Mouse (Mus musculus): ENCODE data around the gene Tnfrsf17. TPM values are rescaled to one million over a fixed set of nuclear protein-coding genes. Genes with fewer than 3 reads are reported as not detected.
"Not testable (repeated sequence)": the region's sequence is repeated elsewhere in the genome, so short reads cannot be mapped to it uniquely, and the experiment has no call there.

Tnfrsf17 gene
- polyA plus RNA-seq, 1 experiment from 2014 or later: 0.19 TPM

DNA sequence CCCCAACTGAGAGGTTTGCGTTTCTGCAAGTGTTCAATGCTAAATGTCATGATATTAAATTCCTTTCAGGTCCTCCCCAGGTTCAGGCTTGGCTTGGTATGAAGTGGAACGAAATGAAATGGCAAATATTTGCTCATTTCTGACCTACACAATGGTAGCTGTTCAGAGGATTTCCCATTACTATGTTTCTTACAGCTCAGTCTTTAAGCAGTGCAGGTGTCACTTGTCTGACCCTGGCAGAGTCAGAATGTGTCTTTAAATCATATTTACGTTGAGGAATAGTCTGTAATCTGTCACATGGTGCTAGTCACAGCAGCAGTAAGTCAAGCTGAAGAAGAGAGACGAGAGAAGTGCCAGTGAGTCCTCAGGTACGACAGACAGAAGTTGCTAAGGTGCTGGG is 45.6 kb downstream of the Tnfrsf17 start:
- Histone ChIP-seq H3K4me2 (no peak overlapping the region), H3K4me1 (no peaks in the 10 kb centered on the region), H3K27me3 (replicated peaks) (no peaks in the 10 kb centered on the region), H3K9ac (replicated peaks) (no peak overlapping the region), H3K4me3 (replicated peaks) (no peak overlapping the region), H3K9me3 (replicated peaks) (no peaks in the 10 kb centered on the region), H3K36me3 (no peaks in the 10 kb centered on the region; the same call in 1 of the 2 replicates), H3K27ac (replicated peaks) (no peak overlapping the region)
- ATAC-seq (ENCODE audit: low FRiP score): no peak
- WGBS: 82% methylated on average over 5 of the region's 5 CpGs

DNA sequence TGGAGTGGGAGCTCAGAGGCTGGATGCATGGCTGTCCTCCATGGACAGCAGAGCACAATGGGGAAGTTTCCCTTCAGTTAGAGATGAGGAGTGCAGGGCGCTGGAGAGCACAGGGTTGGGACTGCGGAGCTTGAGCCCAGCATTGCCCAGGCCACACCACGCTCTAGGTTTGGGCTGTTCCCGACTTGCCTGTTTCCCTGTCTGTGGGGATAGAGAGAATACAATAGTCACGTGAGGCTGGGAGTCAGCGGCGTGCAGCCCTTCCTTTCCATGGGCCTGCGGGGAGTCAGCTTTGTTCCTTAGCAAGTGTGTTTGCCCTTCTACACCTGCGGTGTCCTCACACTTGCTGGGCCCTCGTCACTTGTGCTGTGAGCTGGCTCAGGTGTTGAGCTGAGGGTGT is 46.3 kb downstream of the Tnfrsf17 start:
- no peak overlapping the region for H3K4me2 ChIP-seq
- no peaks in the 10 kb centered on the region for H3K9me3 ChIP-seq (replicated peaks)
- ATAC-seq (ENCODE audit: low FRiP score): no peak
- 29% methylated on average over 10 of the region's 10 CpGs for WGBS
- H3K4me1 ChIP-seq: no peaks in the 10 kb centered on the region
- no peak overlapping the region for H3K4me3 ChIP-seq (replicated peaks)
- H3K36me3 ChIP-seq: peaks cover 2% of the 10 kb centered on the region; the same call in 1 of the 2 replicates
- H3K27ac ChIP-seq (replicated peaks): no peak overlapping the region
- H3K27me3 ChIP-seq (replicated peaks): no peaks in the 10 kb centered on the region
- H3K9ac ChIP-seq (replicated peaks): no peak overlapping the region

DNA sequence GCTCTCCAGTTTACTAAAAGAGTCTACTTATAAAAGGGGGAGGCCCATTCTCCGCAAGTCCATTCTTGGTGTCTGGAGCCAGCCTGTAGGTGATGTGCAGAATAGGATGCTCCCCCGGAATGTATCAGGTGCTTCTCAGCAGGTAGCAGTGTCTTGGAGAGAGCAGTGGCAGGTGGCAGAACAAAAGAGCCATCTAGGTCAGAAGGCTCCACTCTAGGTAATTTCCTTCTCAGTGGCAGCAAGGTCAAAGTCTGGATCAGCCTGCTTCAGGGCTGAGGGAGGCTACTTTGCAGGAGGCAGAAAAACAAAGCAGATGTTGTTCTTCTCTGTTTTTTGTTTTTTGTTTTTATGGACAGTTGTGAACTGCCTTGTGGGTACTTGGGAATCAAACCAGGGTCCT is 47.0 kb downstream of the Tnfrsf17 start:
- not testable (repeated sequence) for H3K36me3 ChIP-seq; ATAC-seq (ENCODE audit: low FRiP score); H3K4me3 ChIP-seq (replicated peaks); H3K27ac ChIP-seq (replicated peaks); H3K4me2 ChIP-seq; H3K9ac ChIP-seq (replicated peaks); H3K27me3 ChIP-seq (replicated peaks); H3K9me3 ChIP-seq (replicated peaks); H3K4me1 ChIP-seq
- 85% methylated on average over 2 of the region's 2 CpGs for whole genome bisulfite sequencing

DNA sequence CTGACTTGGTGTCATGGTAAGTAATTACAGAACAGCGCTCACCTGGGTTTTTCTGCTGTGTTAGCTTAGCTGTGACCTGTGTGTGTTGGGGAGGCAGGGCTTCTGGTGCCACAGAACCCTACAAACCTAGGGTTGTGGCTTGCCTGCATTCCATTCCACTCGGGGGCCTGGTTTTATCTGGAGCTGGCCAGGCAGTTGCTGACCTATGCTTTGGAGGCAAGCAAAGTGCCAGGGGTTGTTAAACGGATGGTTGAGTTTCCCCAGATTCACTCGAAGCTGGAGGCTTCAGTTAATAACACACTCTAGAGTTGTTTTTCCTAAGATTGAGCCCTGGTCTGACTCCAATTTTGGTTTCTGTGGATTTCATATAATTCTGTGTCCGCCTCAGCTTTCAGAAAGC is 52.0 kb downstream of the Tnfrsf17 start:
- H3K4me3 ChIP-seq (replicated peaks): no peak overlapping the region
- H3K36me3 ChIP-seq: 0 out of 2 replicates have a peak, but pooled peaks cover 2% of the 10 kb centered on the region
- H3K27me3 ChIP-seq (replicated peaks): no peaks in the 10 kb centered on the region
- H3K9me3 ChIP-seq (replicated peaks): no peaks in the 10 kb centered on the region
- no peak overlapping the region for H3K9ac ChIP-seq (replicated peaks)
- ATAC-seq (ENCODE audit: low FRiP score): no peak
- WGBS: 79% methylated on average over 5 of the region's 5 CpGs
- H3K4me2 ChIP-seq: no peak overlapping the region
- no peak overlapping the region for H3K27ac ChIP-seq (replicated peaks)
- H3K4me1 ChIP-seq: peaks cover 20% of the 10 kb centered on the region

DNA sequence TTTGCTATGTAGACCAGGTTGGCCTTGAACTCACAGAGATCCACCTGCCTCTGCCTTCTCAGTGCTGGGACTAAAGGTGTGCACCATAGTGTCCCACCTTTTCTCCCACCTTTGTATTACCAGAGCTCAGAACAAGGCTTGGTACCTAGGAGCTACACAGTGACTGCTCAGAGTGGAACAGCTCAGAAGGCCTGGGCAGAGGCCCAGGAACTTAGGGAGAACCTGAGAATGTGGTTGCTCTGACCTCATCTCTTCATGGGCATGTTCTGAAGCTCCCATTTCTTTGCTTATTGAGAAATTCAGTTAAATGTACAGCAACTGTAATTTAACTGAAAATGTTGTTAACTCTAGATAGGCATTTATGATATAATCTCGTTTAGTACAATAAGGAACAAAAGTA is 53.2 kb downstream of the Tnfrsf17 start:
- Histone ChIP-seq H3K4me1 (peaks cover 25% of the 10 kb centered on the region), H3K27me3 (replicated peaks) (no peaks in the 10 kb centered on the region), H3K4me2 (no peak overlapping the region), H3K36me3 (0 out of 2 replicates have a peak, but pooled peaks cover 2% of the 10 kb centered on the region), H3K4me3 (replicated peaks) (no peak overlapping the region), H3K27ac (replicated peaks) (no peak overlapping the region), H3K9ac (replicated peaks) (no peak overlapping the region), H3K9me3 (replicated peaks) (no peaks in the 10 kb centered on the region)
- ATAC-seq (ENCODE audit: low FRiP score): no peak
- 69% methylated on average over 1 of the region's 1 CpGs for WGBS

DNA sequence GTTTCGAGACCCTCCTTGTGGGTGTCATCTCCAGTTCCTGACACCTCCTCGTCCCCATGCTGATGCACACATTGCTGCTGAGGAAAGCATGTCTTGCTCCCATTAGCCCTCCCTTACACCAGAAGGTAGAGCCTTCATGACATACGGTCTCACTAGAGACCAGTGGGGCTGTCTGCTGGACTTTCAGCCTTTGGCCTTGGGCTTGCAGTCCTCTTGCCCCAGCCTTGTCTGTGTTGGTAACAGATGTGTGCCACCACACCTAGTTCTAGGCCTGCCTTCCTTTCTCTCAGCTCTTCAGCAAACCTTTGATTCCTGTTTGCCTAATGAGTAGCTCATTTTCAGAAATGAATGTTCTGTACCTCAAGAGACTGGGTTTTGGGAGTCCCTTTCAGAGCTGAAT is 54.8 kb downstream of the Tnfrsf17 start:
- H3K4me2 ChIP-seq: no peak overlapping the region
- H3K27ac ChIP-seq (replicated peaks): no peak overlapping the region
- no peaks in the 10 kb centered on the region for H3K9me3 ChIP-seq (replicated peaks)
- 88% methylated on average over 3 of the region's 3 CpGs for WGBS
- 0 out of 2 replicates have a peak, but pooled peaks cover 2% of the 10 kb centered on the region for H3K36me3 ChIP-seq
- H3K4me1 ChIP-seq: peaks cover 25% of the 10 kb centered on the region
- ATAC-seq (ENCODE audit: low FRiP score): no peak
- no peaks in the 10 kb centered on the region for H3K27me3 ChIP-seq (replicated peaks)
- H3K4me3 ChIP-seq (replicated peaks): no peak overlapping the region
- no peak overlapping the region for H3K9ac ChIP-seq (replicated peaks)

DNA sequence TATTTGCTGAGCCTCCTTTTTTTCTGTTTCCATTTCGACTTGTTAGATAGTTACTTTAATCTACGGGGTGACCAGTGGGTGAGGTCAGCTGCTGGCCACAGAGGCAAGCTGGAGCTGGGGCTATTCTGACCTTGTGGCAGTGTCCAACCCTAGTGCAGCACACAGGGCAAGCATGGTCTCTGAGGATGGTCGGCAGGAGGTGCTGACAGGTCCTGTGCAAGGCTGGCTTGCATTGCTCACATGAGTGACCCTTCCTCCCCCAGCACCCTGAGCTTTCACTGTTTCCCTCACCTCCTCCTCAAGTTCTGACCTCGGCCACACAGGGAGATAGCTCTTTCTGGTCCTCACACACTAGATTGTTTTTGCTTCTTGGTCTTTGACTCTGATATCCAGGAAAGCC is 55.5 kb downstream of the Tnfrsf17 start:
- no peaks in the 10 kb centered on the region for H3K27me3 ChIP-seq (replicated peaks)
- WGBS: 65% methylated on average over 4 of the region's 4 CpGs
- no peak for ATAC-seq (ENCODE audit: low FRiP score)
- 0 out of 2 replicates have a peak, but pooled peaks cover 2% of the 10 kb centered on the region for H3K36me3 ChIP-seq
- no peak overlapping the region for H3K4me2 ChIP-seq
- H3K4me3 ChIP-seq (replicated peaks): no peak overlapping the region
- H3K9me3 ChIP-seq (replicated peaks): no peaks in the 10 kb centered on the region
- H3K4me1 ChIP-seq: peaks cover 25% of the 10 kb centered on the region
- H3K9ac ChIP-seq (replicated peaks): no peak overlapping the region
- peak overlapping the region; percentile 34; the same call in 1 of the 2 replicates for H3K27ac ChIP-seq (replicated peaks)

DNA sequence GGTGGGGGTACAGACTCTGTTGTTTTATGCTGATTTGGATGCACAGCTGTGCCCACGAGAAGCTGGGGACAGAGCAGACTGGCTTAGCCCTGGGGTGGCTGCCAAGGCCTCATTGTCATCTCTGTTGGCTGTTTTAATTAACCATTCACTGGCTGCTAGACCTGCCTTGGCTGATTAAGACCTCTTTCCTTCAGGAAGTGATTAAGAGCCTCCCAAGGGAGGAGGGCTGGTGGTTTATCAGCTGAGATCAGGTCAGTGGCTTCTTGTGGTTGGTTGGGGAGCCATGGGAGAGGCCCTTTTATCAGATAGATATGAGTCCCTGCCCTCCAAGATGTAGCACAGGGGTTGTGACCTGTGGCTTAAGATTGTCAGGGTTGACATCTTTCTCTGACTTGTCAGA is 56.0 kb downstream of the Tnfrsf17 start:
- H3K9ac ChIP-seq (replicated peaks): no peak overlapping the region
- peaks cover 25% of the 10 kb centered on the region for H3K4me1 ChIP-seq
- H3K9me3 ChIP-seq (replicated peaks): no peaks in the 10 kb centered on the region
- H3K4me3 ChIP-seq (replicated peaks): no peak overlapping the region
- no peaks in the 10 kb centered on the region for H3K36me3 ChIP-seq
- peak overlapping the region; percentile 34 for H3K27ac ChIP-seq (replicated peaks)
- peak; percentile 48; the same call in 1 of the 2 replicates for ATAC-seq (ENCODE audit: low FRiP score)
- 10% methylated on average over 1 of the region's 1 CpGs for WGBS
- H3K27me3 ChIP-seq (replicated peaks): no peaks in the 10 kb centered on the region
- H3K4me2 ChIP-seq: no peak overlapping the region

Other genes starting within 250 kb of the Tnfrsf17 start
- 26.1 and 39.5 TPM in 2 replicates for gene Litaf, start 247.7 kb upstream of the Tnfrsf17 start, polyA plus RNA-seq (2015; fragmentation: Nextera tagmentation; extraction: Ambion mirVana)
- 28.7 and 29.3 TPM in 2 replicates for gene Txndc11, start 179.2 kb upstream of the Tnfrsf17 start, polyA plus RNA-seq (2015; fragmentation: Nextera tagmentation; extraction: Ambion mirVana)
- gene Zc3h7a, start 137.4 kb upstream of the Tnfrsf17 start, polyA plus RNA-seq (2015; fragmentation: Nextera tagmentation; extraction: Ambion mirVana): 72.7 and 73.4 TPM in 2 replicates
- 119 and 140 TPM in 2 replicates for gene Rsl1d1, start 110.5 kb upstream of the Tnfrsf17 start, polyA plus RNA-seq (2015; fragmentation: Nextera tagmentation; extraction: Ambion mirVana)
- 48.4 and 52.1 TPM in 2 replicates for gene Gspt1, start 59.5 kb upstream of the Tnfrsf17 start, polyA plus RNA-seq (2015; fragmentation: Nextera tagmentation; extraction: Ambion mirVana)
- gene Snx29, start 9.1 kb downstream of the Tnfrsf17 start, polyA plus RNA-seq (2015; fragmentation: Nextera tagmentation; extraction: Ambion mirVana): 17.7 and 18.7 TPM in 2 replicates

Measured in neural tube, embryonic 15.5 days (tissue).